21 mouse cellular contexts compared by ENCODE assay signal in the genomic region with DNA sequence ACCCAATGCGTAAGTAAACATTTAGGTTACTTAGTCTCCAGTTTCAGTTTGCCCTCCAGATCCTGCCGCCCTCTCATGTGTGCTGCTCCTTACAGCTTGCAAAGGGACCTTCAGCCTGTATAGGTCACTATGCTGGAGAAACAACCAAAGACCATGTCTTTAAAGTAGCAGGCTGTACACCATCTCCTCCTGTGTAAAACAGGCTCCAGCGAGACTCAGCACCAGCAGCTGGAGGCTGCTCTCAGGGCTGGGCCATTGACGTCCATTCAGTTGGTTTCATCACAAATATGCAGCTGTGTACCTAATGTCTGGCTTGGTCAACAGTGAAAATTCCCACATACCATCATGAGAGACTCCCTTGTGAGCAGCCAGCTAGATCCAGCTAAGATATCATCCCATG. TPM values are rescaled to one million over a fixed set of nuclear protein-coding genes. Genes with fewer than 3 reads are reported as not detected.
A peak's percentile ranks its signal among the peaks of the same experiment; 100 is the strongest.
DNase-seq lines count a peak whose midpoint lies in the region; ATAC-seq and TF ChIP-seq lines count a peak whose summit lies in the region.
"Had no signal": no experiment of that assay in that cellular context is flagged by ENCODE, and none has a peak within 500 bp of the region (broad histone marks: within the 10 kb centered on the region; RNA-seq: fewer than 3 reads in every experiment).

No protein-coding gene starts in this region.

- TF ChIP-seq CTCF in lung, adult 2 months (IDR thresholded peaks at IDR 0.05; ENCODE audit: insufficient read depth, low read length): no peak

- no peak overlapping the region for H3K4me3 ChIP-seq in kidney, embryonic 16.5 days (ENCODE audit: low read length)
- H3K4me3 ChIP-seq in lung, embryonic 16.5 days (ENCODE audit: low read length): no peak overlapping the region
- no peak overlapping the region for H3K4me3 ChIP-seq in lung, adult 2 months (replicated peaks; ENCODE audit: extremely low read depth, low read depth, low read length)
- H3K4me3 ChIP-seq: embryonic facial prominence, embryonic 10.5 days; forebrain, embryonic 13.5 days; hindbrain, embryonic 13.5 days had no signal

- no peaks in the 10 kb centered on the region for H3K36me3 ChIP-seq in kidney, embryonic 16.5 days (ENCODE audit: insufficient read depth, low read length)
- no peaks in the 10 kb centered on the region for H3K36me3 ChIP-seq in lung, embryonic 16.5 days (ENCODE audit: control insufficient read depth, insufficient read depth, low read length)
- H3K36me3 ChIP-seq: embryonic facial prominence, embryonic 10.5 days; G1E; hindbrain, embryonic 13.5 days had no signal

- peak; percentile 55 for DNase-seq in heart, adult 11 months
- DNase-seq in heart, adult 8-10 months (ENCODE audit: low spot score): no peak
- DNase-seq in kidney, adult 11 months: no peak
- DNase-seq in lung, adult 2 months: no peak
- DNase-seq in thymus, postnatal 25 days: no peak
- DNase-seq: adrenal gland, adult 2 months; adrenal gland, postnatal 25 days; B cell, adult 2 months; cerebellum, adult 2 months; cerebellum, postnatal 10 days; forebrain, postnatal 0 days; gastrocnemius, postnatal 14 days; heart, postnatal 14 days had no signal

- peak; percentile 43; the same call in 1 of the 2 replicates for ATAC-seq in kidney, embryonic 16.5 days (ENCODE audit: low FRiP score, low TSS enrichment)
- ATAC-seq in lung, embryonic 16.5 days (ENCODE audit: low read depth): peak; percentile 26; the same call in 1 of the 2 replicates
- ATAC-seq: CD4-positive, CD25-positive, alpha-beta regulatory T cell, adult 4 months; forebrain, embryonic 13.5 days; forebrain, postnatal 0 days had no signal

- no peaks in the 10 kb centered on the region for H3K9me3 ChIP-seq in kidney, embryonic 16.5 days (ENCODE audit: low read length)
- no peaks in the 10 kb centered on the region for H3K9me3 ChIP-seq in lung, embryonic 16.5 days (ENCODE audit: control insufficient read depth, low read length)
- H3K9me3 ChIP-seq: embryonic facial prominence, embryonic 10.5 days; forebrain, embryonic 13.5 days; G1E; hindbrain, embryonic 13.5 days had no signal

- H3K9ac ChIP-seq in kidney, embryonic 16.5 days (replicated peaks; ENCODE audit: low read length): no peak overlapping the region
- no peak overlapping the region for H3K9ac ChIP-seq in lung, embryonic 16.5 days (ENCODE audit: low read length)
- H3K9ac ChIP-seq: forebrain, embryonic 13.5 days; forebrain, postnatal 0 days; hindbrain, embryonic 13.5 days had no signal

- peaks cover 10% of the 10 kb centered on the region; the same call in 1 of the 2 replicates for H3K4me1 ChIP-seq in kidney, embryonic 16.5 days (ENCODE audit: insufficient read depth, low read length)
- no peaks in the 10 kb centered on the region for H3K4me1 ChIP-seq in lung, embryonic 16.5 days (replicated peaks; ENCODE audit: control insufficient read depth, insufficient read depth, low read length)
- no peaks in the 10 kb centered on the region for H3K4me1 ChIP-seq in lung, adult 2 months (ENCODE audit: control insufficient read depth, insufficient read depth, low read length)
- H3K4me1 ChIP-seq: embryonic facial prominence, embryonic 10.5 days; forebrain, embryonic 13.5 days; hindbrain, embryonic 13.5 days had no signal

- 63% methylated on average over 4 of the region's 4 CpGs for WGBS in kidney, embryonic 16.5 days
- 63% methylated on average over 4 of the region's 4 CpGs for WGBS in lung, embryonic 16.5 days
- WGBS in lung, adult 2 months: 69% methylated on average over 4 of the region's 4 CpGs

- peak overlapping the region; percentile 21 for H3K27ac ChIP-seq in kidney, embryonic 16.5 days (ENCODE audit: low read length)
- no peak overlapping the region for H3K27ac ChIP-seq in lung, embryonic 16.5 days (ENCODE audit: low read length)
- H3K27ac ChIP-seq: embryonic facial prominence, embryonic 10.5 days; forebrain, embryonic 13.5 days; hindbrain, embryonic 13.5 days had no signal

- no peak for TF ChIP-seq POLR2A in lung, adult 2 months (IDR thresholded peaks at IDR 0.05; ENCODE audit: borderline replicate concordance, extremely low read depth, low read depth, low read length)

- H3K4me2 ChIP-seq in kidney, embryonic 16.5 days (replicated peaks; ENCODE audit: low read depth, low read length): no peak overlapping the region
- no peak overlapping the region for H3K4me2 ChIP-seq in lung, embryonic 16.5 days (ENCODE audit: low read depth, low read length)
- H3K4me2 ChIP-seq: forebrain, embryonic 13.5 days; hindbrain, embryonic 13.5 days had no signal

- no peaks in the 10 kb centered on the region for H3K27me3 ChIP-seq in kidney, embryonic 16.5 days (ENCODE audit: insufficient read depth, low read length)
- H3K27me3 ChIP-seq in lung, embryonic 16.5 days (ENCODE audit: control insufficient read depth, insufficient read depth, low read depth, low read length): no peaks in the 10 kb centered on the region
- H3K27me3 ChIP-seq: forebrain, embryonic 13.5 days; hindbrain, embryonic 13.5 days had no signal

RNA-seq across cellular contexts. Expression of gene Dcdc2a, which starts 14.0 kb away (rescaled TPM):
- total RNA-seq in heart, adult 8-10 months (2022): not detected
- 57.6 and 64.0 TPM in 2 replicates for polyA plus RNA-seq in kidney, embryonic 16.5 days (2015; fragmentation: Nextera tagmentation; extraction: Ambion mirVana)
- polyA plus RNA-seq in lung, embryonic 16.5 days (2015; fragmentation: Nextera tagmentation; extraction: Ambion mirVana): 3.6 and 3.7 TPM in 2 replicates
- polyA plus RNA-seq in lung, adult 2 months (2012; rRNA removed): 0.63 and 0.95 TPM in 2 replicates
- total RNA-seq: gastrocnemius, postnatal 14 days; hematopoietic stem cell, adult 5-6 weeks had no signal
- polyA plus RNA-seq: adrenal gland, adult 2 months; CD4-positive, CD25-positive, alpha-beta regulatory T cell, adult 4 months; G1E had no signal

RNA-seq across cellular contexts. Expression of gene Mrs2, which starts 49.6 kb away (rescaled TPM):
- 10 to 100 TPM; 41.8 to 54.6 (median 43.7) TPM for total RNA-seq in heart, adult 8-10 months (2022)
- 18.2 and 19.6 TPM in 2 replicates for polyA plus RNA-seq in kidney, embryonic 16.5 days (2015; fragmentation: Nextera tagmentation; extraction: Ambion mirVana)
- 14.3 and 17.9 TPM in 2 replicates for polyA plus RNA-seq in lung, embryonic 16.5 days (2015; fragmentation: Nextera tagmentation; extraction: Ambion mirVana)
- 16.6 and 19.5 TPM in 2 replicates for polyA plus RNA-seq in lung, adult 2 months (2012; rRNA removed)

Comparison
In these comparisons a context has a peak if more than half of its experiments do, and no peak if none do; other contexts are left out.
1. RNA of gene Dcdc2a, which starts 14.0 kb away (polyA plus RNA-seq): 57.6 to 64.0 TPM in kidney, embryonic 16.5 days; 3.6 to 3.7 TPM in lung, embryonic 16.5 days and 0.63 to 0.95 TPM in lung, adult 2 months; every median in the first group is over 10 times any median in the second.